Mouse (Mus musculus): ENCODE measurements around the gene Acsl3. TPM values are rescaled to one million over a fixed set of nuclear protein-coding genes. Genes with fewer than 3 reads are reported as not detected.
A peak's percentile ranks its signal among the peaks of the same experiment; 100 is the strongest.

The Acsl3 gene
- polyA plus RNA-seq, 1 experiment from 2014 or later = 82.5 TPM

DNA sequence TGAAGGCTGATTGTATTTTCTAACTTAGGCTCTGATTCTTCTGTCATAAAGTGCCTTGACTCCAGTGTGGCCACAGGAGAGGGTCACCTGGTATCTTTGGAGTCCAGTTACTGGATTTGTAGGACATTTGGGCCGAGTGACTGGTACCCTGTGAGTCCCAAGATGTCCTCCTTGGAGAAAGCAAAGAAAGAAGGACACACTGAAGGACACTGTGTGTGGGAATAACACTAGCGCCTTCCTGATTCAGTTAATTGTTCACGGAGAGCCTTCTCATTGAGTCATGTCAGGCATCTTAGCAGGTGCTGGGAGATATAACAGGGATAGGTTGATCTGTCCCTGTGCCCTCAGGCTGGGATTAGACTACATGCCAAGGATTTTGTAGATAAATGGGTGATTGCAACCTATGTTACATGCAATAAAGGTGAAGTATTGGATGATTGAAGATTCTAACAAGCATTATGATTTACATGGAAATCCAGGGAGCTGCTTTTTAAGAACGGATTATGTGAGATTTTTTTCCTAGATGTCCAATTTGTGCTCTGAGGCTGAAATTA is 1.7 kb downstream of the Acsl3 start:
- Histone ChIP-seq H3K4me2 (ENCODE audit: low read length) (peak overlapping the region; percentile 71), H3K4me3 (ENCODE audit: control insufficient read depth in 1 of 2, insufficient read depth in 1 of 2, low read depth in 1 of 2, low read length in 2 of 2) (peak overlapping the region; percentile 93 to 98), H3K36me3 (ENCODE audit: control insufficient read depth, insufficient read depth, low read length) (peaks cover 3% of the 10 kb centered on the region; the same call in 1 of the 2 replicates), H3K9me3 (ENCODE audit: control insufficient read depth, low read length) (no peaks in the 10 kb centered on the region), H3K9ac (ENCODE audit: low read length) (peak overlapping the region; percentile 99), H3K27ac (replicated peaks in 1 of 2; ENCODE audit: control insufficient read depth in 1 of 2, insufficient read depth in 1 of 2, low read depth in 2 of 2, low read length in 2 of 2) (peak overlapping the region; percentile 56 to 93; a peak in 3 of 4 replicates), H3K4me1 (ENCODE audit: control insufficient read depth in 2 of 2, insufficient read depth in 2 of 2, low read length in 2 of 2) (peaks cover 13 to 31% of the 10 kb centered on the region in 2 experiments; a peak in 3 of 4 replicates), H3K27me3 (ENCODE audit: control insufficient read depth, insufficient read depth, low read length) (no peaks in the 10 kb centered on the region)
- 28% methylated on average over 4 of the region's 4 CpGs for WGBS
- no peak for ATAC-seq (ENCODE audit: insufficient number of reproducible peaks, insufficient read depth, low FRiP score, low read depth)

DNA sequence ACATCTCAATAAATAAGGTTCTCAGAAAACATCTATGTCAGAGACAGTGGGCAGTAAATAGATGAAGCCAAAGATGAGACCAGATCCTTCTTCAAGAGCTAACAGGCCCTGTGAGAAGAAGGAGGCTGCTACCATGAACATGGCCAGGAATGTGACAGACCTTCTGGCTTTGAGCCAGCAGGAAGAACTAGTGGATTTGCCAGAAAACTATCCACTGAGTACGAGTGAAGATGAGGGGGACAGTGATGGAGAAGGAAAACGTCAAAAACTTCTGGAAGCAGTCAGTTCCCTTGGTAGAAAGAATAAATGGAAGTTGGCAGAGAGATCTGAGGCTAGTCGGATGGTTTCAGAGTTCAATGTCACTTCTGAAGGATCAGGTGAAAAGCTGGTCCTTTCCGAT is 6.7 kb downstream of the Acsl3 start:
- H3K4me1 ChIP-seq (ENCODE audit: control insufficient read depth in 2 of 2, insufficient read depth in 2 of 2, low read length in 2 of 2) = peaks cover 6 to 23% of the 10 kb centered on the region in 2 experiments
- no peak overlapping the region for H3K9ac ChIP-seq (ENCODE audit: low read length)
- no peak overlapping the region for H3K27ac ChIP-seq (replicated peaks in 1 of 2; ENCODE audit: control insufficient read depth in 1 of 2, insufficient read depth in 1 of 2, low read depth in 2 of 2, low read length in 2 of 2)
- H3K4me2 ChIP-seq (ENCODE audit: low read length) = no peak overlapping the region
- no peak overlapping the region for H3K4me3 ChIP-seq (ENCODE audit: control insufficient read depth in 1 of 2, insufficient read depth in 1 of 2, low read depth in 1 of 2, low read length in 2 of 2)
- H3K27me3 ChIP-seq (ENCODE audit: control insufficient read depth, insufficient read depth, low read length) = no peaks in the 10 kb centered on the region
- no peak for ATAC-seq (ENCODE audit: insufficient number of reproducible peaks, insufficient read depth, low FRiP score, low read depth)
- 71% methylated on average over 4 of the region's 4 CpGs for WGBS
- peaks cover 53% of the 10 kb centered on the region for H3K36me3 ChIP-seq (ENCODE audit: control insufficient read depth, insufficient read depth, low read length)
- H3K9me3 ChIP-seq (ENCODE audit: control insufficient read depth, low read length) = no peaks in the 10 kb centered on the region

DNA sequence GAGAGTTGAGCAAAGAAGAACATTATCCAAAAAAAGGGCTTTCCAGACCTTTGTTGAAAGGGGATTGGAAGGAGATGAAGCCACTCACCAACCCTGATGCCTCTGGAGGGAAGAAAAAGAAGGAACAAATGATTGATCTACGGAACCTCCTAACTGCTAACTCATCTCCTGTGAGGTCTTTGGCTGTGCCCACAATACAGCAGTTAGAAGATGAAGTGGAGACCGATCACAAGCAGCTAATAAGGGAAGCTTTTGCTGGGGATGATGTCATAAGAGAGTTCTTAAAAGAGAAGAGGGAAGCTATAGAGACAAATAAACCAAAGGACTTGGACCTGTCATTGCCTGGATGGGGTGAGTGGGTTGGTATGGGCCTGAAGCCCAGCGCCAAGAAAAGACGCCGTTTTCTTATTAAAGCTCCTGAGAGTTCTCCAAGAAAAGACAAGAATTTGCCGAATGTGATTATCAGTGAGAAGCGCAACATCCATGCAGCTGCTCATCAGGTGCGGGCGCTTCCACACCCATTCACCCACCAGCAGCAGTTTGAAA is 8.4 kb downstream of the Acsl3 start:
- Histone ChIP-seq H3K27me3 (ENCODE audit: control insufficient read depth, insufficient read depth, low read length) (no peaks in the 10 kb centered on the region), H3K36me3 (ENCODE audit: control insufficient read depth, insufficient read depth, low read length) (peaks cover 57% of the 10 kb centered on the region), H3K27ac (replicated peaks in 1 of 2; ENCODE audit: control insufficient read depth in 1 of 2, insufficient read depth in 1 of 2, low read depth in 2 of 2, low read length in 2 of 2) (no peak overlapping the region), H3K9me3 (ENCODE audit: control insufficient read depth, low read length) (no peaks in the 10 kb centered on the region), H3K4me1 (ENCODE audit: control insufficient read depth in 2 of 2, insufficient read depth in 2 of 2, low read length in 2 of 2) (peaks cover 3 to 12% of the 10 kb centered on the region in 2 experiments), H3K9ac (ENCODE audit: low read length) (no peak overlapping the region), H3K4me2 (ENCODE audit: low read length) (no peak overlapping the region), H3K4me3 (ENCODE audit: control insufficient read depth in 1 of 2, insufficient read depth in 1 of 2, low read depth in 1 of 2, low read length in 2 of 2) (no peak overlapping the region)
- no peak for ATAC-seq (ENCODE audit: insufficient number of reproducible peaks, insufficient read depth, low FRiP score, low read depth)
- WGBS = 96% methylated on average over 9 of the region's 9 CpGs

DNA sequence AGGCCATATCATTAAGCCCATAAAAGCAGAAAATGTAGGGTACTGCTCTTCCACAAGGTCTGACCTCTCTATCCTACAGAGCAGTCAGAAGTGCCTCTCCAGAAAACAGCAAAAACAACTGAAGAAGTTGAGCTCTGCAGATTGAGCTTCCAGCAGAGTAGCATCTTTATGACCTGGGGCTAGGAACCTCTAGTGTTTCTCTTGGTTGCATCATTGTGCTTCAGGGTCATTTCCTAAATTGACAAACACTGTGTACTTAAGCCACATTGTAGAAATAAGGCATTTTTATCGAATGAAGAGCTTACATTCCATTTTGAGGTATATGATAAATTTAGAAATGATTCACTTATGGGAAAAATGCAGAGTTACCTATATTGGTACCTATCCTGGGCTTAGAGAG is 9.0 kb downstream of the Acsl3 start:
- no peak for ATAC-seq (ENCODE audit: insufficient number of reproducible peaks, insufficient read depth, low FRiP score, low read depth)
- Histone ChIP-seq H3K9ac (ENCODE audit: low read length) (no peak overlapping the region), H3K4me1 (ENCODE audit: control insufficient read depth in 2 of 2, insufficient read depth in 2 of 2, low read length in 2 of 2) (peaks cover 0 to 6% of the 10 kb centered on the region in 2 experiments; a peak in 2 of 4 replicates), H3K27ac (replicated peaks in 1 of 2; ENCODE audit: control insufficient read depth in 1 of 2, insufficient read depth in 1 of 2, low read depth in 2 of 2, low read length in 2 of 2) (no peak overlapping the region), H3K4me2 (ENCODE audit: low read length) (no peak overlapping the region), H3K36me3 (ENCODE audit: control insufficient read depth, insufficient read depth, low read length) (peaks cover 57% of the 10 kb centered on the region), H3K4me3 (ENCODE audit: control insufficient read depth in 1 of 2, insufficient read depth in 1 of 2, low read depth in 1 of 2, low read length in 2 of 2) (no peak overlapping the region), H3K9me3 (ENCODE audit: control insufficient read depth, low read length) (no peaks in the 10 kb centered on the region), H3K27me3 (ENCODE audit: control insufficient read depth, insufficient read depth, low read length) (no peaks in the 10 kb centered on the region)
- 93% methylated on average over 1 of the region's 1 CpGs for WGBS

DNA sequence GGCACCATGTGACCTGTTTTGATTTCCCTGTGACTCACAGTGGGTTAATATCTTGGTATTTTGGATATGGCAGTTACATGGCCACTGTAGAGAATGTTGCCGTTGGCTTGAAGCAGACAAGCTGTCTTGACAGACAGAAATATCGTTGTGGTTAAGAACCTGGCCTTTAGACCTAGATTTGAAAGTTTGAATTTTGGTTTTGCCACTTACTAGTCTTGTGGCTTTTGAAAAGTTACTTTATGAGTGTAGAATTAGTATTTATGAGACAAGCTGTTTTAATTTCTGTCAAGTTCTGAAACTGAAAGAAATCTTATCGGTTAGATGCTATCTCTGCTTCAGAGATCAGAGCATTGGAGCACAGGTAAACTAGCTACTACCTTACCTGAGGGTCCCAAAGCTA is 24.7 kb downstream of the Acsl3 start:
- Histone ChIP-seq H3K27me3 (ENCODE audit: control insufficient read depth, insufficient read depth, low read length) (no peaks in the 10 kb centered on the region), H3K27ac (replicated peaks in 1 of 2; ENCODE audit: control insufficient read depth in 1 of 2, insufficient read depth in 1 of 2, low read depth in 2 of 2, low read length in 2 of 2) (no peak overlapping the region), H3K4me3 (ENCODE audit: control insufficient read depth in 1 of 2, insufficient read depth in 1 of 2, low read depth in 1 of 2, low read length in 2 of 2) (no peak overlapping the region), H3K4me1 (ENCODE audit: control insufficient read depth in 2 of 2, insufficient read depth in 2 of 2, low read length in 2 of 2) (0 out of 4 replicates have a peak, but pooled peaks cover 0 to 3% of the 10 kb centered on the region in 2 experiments), H3K36me3 (ENCODE audit: control insufficient read depth, insufficient read depth, low read length) (peaks cover 14% of the 10 kb centered on the region), H3K4me2 (ENCODE audit: low read length) (no peak overlapping the region), H3K9ac (ENCODE audit: low read length) (no peak overlapping the region), H3K9me3 (ENCODE audit: control insufficient read depth, low read length) (no peaks in the 10 kb centered on the region)
- 75% methylated on average over 3 of the region's 3 CpGs for WGBS
- no peak for ATAC-seq (ENCODE audit: insufficient number of reproducible peaks, insufficient read depth, low FRiP score, low read depth)

DNA sequence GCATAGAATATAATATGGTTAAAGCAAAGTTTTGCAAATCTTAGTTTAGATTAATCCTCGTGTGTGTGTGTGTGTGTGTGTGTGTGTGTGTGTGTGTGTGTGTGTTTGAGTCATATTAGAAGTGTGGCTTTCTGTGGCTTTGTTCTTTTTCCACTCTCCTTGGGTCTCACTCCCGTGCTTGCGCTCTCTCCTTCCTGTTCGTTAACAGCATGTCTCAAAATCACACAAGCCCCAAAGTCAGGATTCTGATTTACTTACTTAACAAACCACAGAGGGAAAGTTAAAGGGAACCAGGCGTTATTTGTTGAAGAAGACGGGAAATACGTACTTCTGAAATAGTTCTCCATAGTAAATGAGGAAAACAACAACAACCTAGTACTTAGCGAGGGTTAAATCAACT is 26.5 kb downstream of the Acsl3 start:
- ATAC-seq (ENCODE audit: insufficient number of reproducible peaks, insufficient read depth, low FRiP score, low read depth) = no peak
- Histone ChIP-seq H3K4me1 (ENCODE audit: control insufficient read depth in 2 of 2, insufficient read depth in 2 of 2, low read length in 2 of 2) (no peaks in the 10 kb centered on the region), H3K27ac (replicated peaks in 1 of 2; ENCODE audit: control insufficient read depth in 1 of 2, insufficient read depth in 1 of 2, low read depth in 2 of 2, low read length in 2 of 2) (no peak overlapping the region), H3K4me2 (ENCODE audit: low read length) (no peak overlapping the region), H3K9ac (ENCODE audit: low read length) (no peak overlapping the region), H3K9me3 (ENCODE audit: control insufficient read depth, low read length) (no peaks in the 10 kb centered on the region), H3K4me3 (ENCODE audit: control insufficient read depth in 1 of 2, insufficient read depth in 1 of 2, low read depth in 1 of 2, low read length in 2 of 2) (no peak overlapping the region), H3K36me3 (ENCODE audit: control insufficient read depth, insufficient read depth, low read length) (peaks cover 25% of the 10 kb centered on the region), H3K27me3 (ENCODE audit: control insufficient read depth, insufficient read depth, low read length) (no peaks in the 10 kb centered on the region)
- 84% methylated on average over 8 of the region's 8 CpGs for WGBS

DNA sequence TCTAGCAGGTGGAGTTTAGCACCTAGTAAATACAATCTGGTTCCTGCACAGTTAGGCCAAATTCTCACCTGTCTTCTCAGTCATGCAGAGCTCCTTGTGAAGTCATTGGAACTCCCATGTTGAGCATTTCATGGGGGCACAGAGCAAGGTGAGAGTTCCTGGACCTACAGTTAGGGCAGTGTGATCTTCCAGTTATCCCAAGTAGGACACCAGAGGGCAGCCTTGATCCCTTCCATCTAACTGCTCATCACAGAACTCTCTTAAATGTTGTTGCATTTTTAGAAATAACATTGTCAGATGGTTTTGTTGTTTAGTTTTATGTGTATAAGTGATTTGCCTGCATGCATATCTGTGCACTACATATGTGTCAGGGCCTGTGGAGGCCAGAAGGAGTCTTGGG is 29.2 kb downstream of the Acsl3 start:
- Histone ChIP-seq H3K9ac (ENCODE audit: low read length) (no peak overlapping the region), H3K36me3 (ENCODE audit: control insufficient read depth, insufficient read depth, low read length) (peaks cover 43% of the 10 kb centered on the region), H3K27ac (replicated peaks in 1 of 2; ENCODE audit: control insufficient read depth in 1 of 2, insufficient read depth in 1 of 2, low read depth in 2 of 2, low read length in 2 of 2) (no peak overlapping the region), H3K4me2 (ENCODE audit: low read length) (no peak overlapping the region), H3K4me3 (ENCODE audit: control insufficient read depth in 1 of 2, insufficient read depth in 1 of 2, low read depth in 1 of 2, low read length in 2 of 2) (no peak overlapping the region), H3K4me1 (ENCODE audit: control insufficient read depth in 2 of 2, insufficient read depth in 2 of 2, low read length in 2 of 2) (no peaks in the 10 kb centered on the region), H3K9me3 (ENCODE audit: control insufficient read depth, low read length) (no peaks in the 10 kb centered on the region), H3K27me3 (ENCODE audit: control insufficient read depth, insufficient read depth, low read length) (no peaks in the 10 kb centered on the region)
- ATAC-seq (ENCODE audit: insufficient number of reproducible peaks, insufficient read depth, low FRiP score, low read depth) = no peak

DNA sequence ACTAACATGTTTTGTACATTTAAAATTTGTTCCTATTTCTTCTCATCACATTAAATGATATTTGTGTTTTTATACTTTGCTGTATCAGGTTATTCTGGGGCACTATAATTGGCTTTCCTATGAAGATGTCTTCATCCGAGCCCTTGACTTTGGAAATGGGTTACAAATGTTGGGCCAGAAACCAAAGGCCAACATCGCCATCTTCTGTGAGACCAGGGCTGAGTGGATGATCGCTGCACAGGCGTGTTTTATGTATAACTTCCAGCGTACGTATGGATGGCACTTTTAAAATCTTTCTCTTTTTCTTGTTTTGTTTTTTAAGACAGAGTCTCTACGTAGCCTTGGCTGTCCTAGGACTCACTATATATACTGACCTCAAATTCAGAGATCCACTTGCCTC is 30.5 kb downstream of the Acsl3 start:
- Histone ChIP-seq H3K4me2 (ENCODE audit: low read length) (no peak overlapping the region), H3K4me3 (ENCODE audit: control insufficient read depth in 1 of 2, insufficient read depth in 1 of 2, low read depth in 1 of 2, low read length in 2 of 2) (no peak overlapping the region), H3K36me3 (ENCODE audit: control insufficient read depth, insufficient read depth, low read length) (peaks cover 49% of the 10 kb centered on the region), H3K9ac (ENCODE audit: low read length) (no peak overlapping the region), H3K9me3 (ENCODE audit: control insufficient read depth, low read length) (no peaks in the 10 kb centered on the region), H3K4me1 (ENCODE audit: control insufficient read depth in 2 of 2, insufficient read depth in 2 of 2, low read length in 2 of 2) (no peaks in the 10 kb centered on the region; a peak in 1 of 4 replicates), H3K27me3 (ENCODE audit: control insufficient read depth, insufficient read depth, low read length) (no peaks in the 10 kb centered on the region), H3K27ac (replicated peaks in 1 of 2; ENCODE audit: control insufficient read depth in 1 of 2, insufficient read depth in 1 of 2, low read depth in 2 of 2, low read length in 2 of 2) (no peak overlapping the region)
- no peak for ATAC-seq (ENCODE audit: insufficient number of reproducible peaks, insufficient read depth, low FRiP score, low read depth)
- WGBS = 89% methylated on average over 7 of the region's 7 CpGs
